Mouse (Mus musculus) forebrain, embryonic 14.5 days (tissue): Measurements from ENCODE around the gene Drd1. TPM values are rescaled to one million over a fixed set of nuclear protein-coding genes. Genes with fewer than 3 reads are reported as not detected.

Experiments used
- ATAC-seq: fragments of 200-750 bp; cut with Nextera tagmentation; 2 replicates; pipeline ENCODE4 v1.8.0; 2017; ENCODE audit warnings: mild to moderate bottlenecking, moderate library complexity
- DNase-seq: peaks from one replicate; pipeline ENCODE4 v3.0.0-alpha.2; 2015; ENCODE audit warnings: low spot score
- H3K27ac ChIP-seq: fragments of 300-500 bp; sonication (generic); 2 replicates; pipeline ENCODE4 v1.5.1; 2014; ENCODE audit warnings: low read depth, mild to moderate bottlenecking, control low read depth, low read length, moderate library complexity
- H3K27me3 ChIP-seq: fragments of 300-500 bp; sonication (generic); replicated peaks from 2 replicates; pipeline ENCODE4 v1.6.1; 2014; ENCODE audit warnings: low read length, control low read depth, mixed read lengths; ENCODE audit not compliant: control insufficient read depth, insufficient read depth
- H3K36me3 ChIP-seq: fragments of 300-500 bp; sonication (generic); 2 replicates; pipeline ENCODE4 v1.6.1; 2014; ENCODE audit warnings: low read length, control low read depth; ENCODE audit not compliant: control insufficient read depth, insufficient read depth
- H3K4me1 ChIP-seq: fragments of 300-500 bp; sonication (generic); 2 replicates; pipeline ENCODE4 v1.6.1; 2014; ENCODE audit warnings: antibody characterized with exemption, low read length, control low read depth; ENCODE audit not compliant: control insufficient read depth, insufficient read depth
- H3K4me2 ChIP-seq: fragments of 300-500 bp; sonication (generic); 2 replicates; pipeline ENCODE4 v1.6.1; 2014; ENCODE audit warnings: mild to moderate bottlenecking, control low read depth, low read length
- H3K4me3 ChIP-seq: fragments of 300-500 bp; sonication (generic); 2 replicates; pipeline ENCODE4 v1.5.1; 2014; ENCODE audit warnings: low read depth, low read length, control low read depth
- H3K9ac ChIP-seq: fragments of 300-500 bp; sonication (generic); 2 replicates; pipeline ENCODE4 v1.6.1; 2014; ENCODE audit warnings: mild to moderate bottlenecking, low read length, control low read depth, moderate library complexity
- H3K9me3 ChIP-seq: fragments of 300-500 bp; sonication (generic); replicated peaks from 2 replicates; pipeline ENCODE4 v1.6.1; 2016; ENCODE audit warnings: low read length, control low read depth, mixed read lengths; ENCODE audit not compliant: control insufficient read depth
- WGBS: fragments of 180-500 bp; shearing (Covaris S2); extraction: QIAGEN DNeasy Blood & Tissue Kit; methylation state at CpG from one replicate; pipeline ENCODE4 v1.1.7; 2014; 5-methylcytosine and 5-hydroxymethylcytosine counted together
- polyA plus RNA-seq: library from polyadenylated mRNA; unstranded; fragments of >200 nt; fragmentation: Nextera tagmentation; extraction: Ambion mirVana; gene quantifications from 2 replicates; pipeline ENCODE4 v1.2.1, GENCODE M21; 2014

Drd1 gene
- 5.1 and 8.3 TPM in 2 replicates for polyA plus RNA-seq

- Histone ChIP-seq H3K27ac (no peak within 1 kb of the TSS), H3K4me2 (peak within 1 kb of the TSS; percentile 97), H3K4me3 (peak within 1 kb of the TSS; percentile 43), H3K9me3 (no peaks in the 10 kb centered on the region), H3K9ac (peak within 1 kb of the TSS; percentile 53), H3K36me3 (no peaks in the 10 kb centered on the region), H3K27me3 (peaks cover 9% of the 10 kb centered on the region), H3K4me1 (peaks cover 7% of the 10 kb centered on the region)
- ATAC-seq (peak; percentile 89), DNase-seq (peak; percentile 72)
- 0% methylated on average over 31 of the region's 31 CpGs for WGBS
These were observed at the start of gene Drd1 for GRCm38 (mm10) chr13:54055448-54055861. Drd1 (minus strand) TSS chr13:54055705.

- no peaks in the 10 kb centered on the region for H3K9me3 ChIP-seq
- H3K4me3 ChIP-seq, result no peak overlapping the region
- H3K36me3 ChIP-seq, result peaks cover 22% of the 10 kb centered on the region
- no peak overlapping the region for H3K27ac ChIP-seq
- no peaks in the 10 kb centered on the region for H3K27me3 ChIP-seq
- no peaks in the 10 kb centered on the region for H3K4me1 ChIP-seq
- DNase-seq (no peak), ATAC-seq (no peak)
- no peak overlapping the region for H3K9ac ChIP-seq
- H3K4me2 ChIP-seq, result no peak overlapping the region
- WGBS, result 89% methylated on average over 10 of the region's 10 CpGs
These were observed 48.4 kb upstream of the Drd1 start for GRCm38 (mm10) chr13:54103866-54104265.

- Histone ChIP-seq H3K4me3 (no peak overlapping the region), H3K36me3 (peaks cover 25% of the 10 kb centered on the region), H3K4me2 (no peak overlapping the region), H3K9ac (no peak overlapping the region), H3K9me3 (no peaks in the 10 kb centered on the region), H3K4me1 (no peaks in the 10 kb centered on the region), H3K27ac (no peak overlapping the region), H3K27me3 (no peaks in the 10 kb centered on the region)
- ATAC-seq, result no peak
- 88% methylated on average over 3 of the region's 3 CpGs for WGBS
- DNase-seq, result no peak
These were observed 47.8 kb upstream of the Drd1 start for GRCm38 (mm10) chr13:54103271-54103670.

GRCm38 (mm10) chr13:54102061-54102460, 46.6 kb upstream of the Drd1 start:
- Histone ChIP-seq H3K36me3 (peaks cover 29% of the 10 kb centered on the region), H3K4me1 (no peaks in the 10 kb centered on the region), H3K4me2 (no peak overlapping the region), H3K27me3 (no peaks in the 10 kb centered on the region), H3K4me3 (no peak overlapping the region), H3K9ac (no peak overlapping the region), H3K9me3 (no peaks in the 10 kb centered on the region), H3K27ac (no peak overlapping the region)
- no peak for DNase-seq
- WGBS, result 92% methylated on average over 3 of the region's 3 CpGs
- ATAC-seq, result no peak

- no peak overlapping the region for H3K4me3 ChIP-seq
- H3K36me3 ChIP-seq, result peaks cover 27% of the 10 kb centered on the region
- no peak overlapping the region for H3K27ac ChIP-seq
- H3K27me3 ChIP-seq, result no peaks in the 10 kb centered on the region
- DNase-seq, result no peak
- H3K9ac ChIP-seq, result no peak overlapping the region
- 93% methylated on average over 15 of the region's 15 CpGs for WGBS
- no peaks in the 10 kb centered on the region for H3K9me3 ChIP-seq
- no peaks in the 10 kb centered on the region for H3K4me1 ChIP-seq
- ATAC-seq, result no peak
- no peak overlapping the region for H3K4me2 ChIP-seq
These were observed 45.7 kb upstream of the Drd1 start for GRCm38 (mm10) chr13:54101031-54101820.

GRCm38 (mm10) chr13:54097797-54098196, 42.3 kb upstream of the Drd1 start:
- ATAC-seq (no peak), DNase-seq (no peak)
- Histone ChIP-seq H3K4me2 (no peak overlapping the region), H3K27me3 (no peaks in the 10 kb centered on the region), H3K9ac (no peak overlapping the region), H3K9me3 (no peaks in the 10 kb centered on the region), H3K4me1 (no peaks in the 10 kb centered on the region), H3K4me3 (no peak overlapping the region), H3K36me3 (peaks cover 49% of the 10 kb centered on the region), H3K27ac (no peak overlapping the region)
- WGBS, result 93% methylated on average over 6 of the region's 6 CpGs

GRCm38 (mm10) chr13:54097227-54097626, 41.7 kb upstream of the Drd1 start:
- peaks cover 55% of the 10 kb centered on the region for H3K36me3 ChIP-seq
- no peak for DNase-seq
- 92% methylated on average over 4 of the region's 4 CpGs for WGBS

GRCm38 (mm10) chr13:54095721-54096120, 40.2 kb upstream of the Drd1 start:
- Histone ChIP-seq H3K36me3 (peaks cover 70% of the 10 kb centered on the region), H3K9ac (no peak overlapping the region), H3K4me3 (no peak overlapping the region), H3K27ac (no peak overlapping the region), H3K4me2 (no peak overlapping the region), H3K9me3 (no peaks in the 10 kb centered on the region), H3K4me1 (no peaks in the 10 kb centered on the region), H3K27me3 (no peaks in the 10 kb centered on the region)
- ATAC-seq (no peak), DNase-seq (no peak)
- WGBS, result 92% methylated on average over 8 of the region's 8 CpGs

More at GRCm38 (mm10) chr13:54097227-54097626, 41.7 kb upstream of the Drd1 start:
- Histone ChIP-seq H3K4me2 (no peak overlapping the region), H3K27ac (no peak overlapping the region), H3K4me1 (no peaks in the 10 kb centered on the region), H3K9ac (no peak overlapping the region), H3K27me3 (no peaks in the 10 kb centered on the region), H3K9me3 (no peaks in the 10 kb centered on the region), H3K4me3 (no peak overlapping the region)
- ATAC-seq, result no peak

GRCm38 (mm10) chr13:54094963-54095362, 39.5 kb upstream of the Drd1 start:
- 72% methylated on average over 6 of the region's 6 CpGs for WGBS
- Histone ChIP-seq H3K27ac (no peak overlapping the region), H3K27me3 (no peaks in the 10 kb centered on the region), H3K36me3 (peaks cover 75% of the 10 kb centered on the region), H3K9me3 (no peaks in the 10 kb centered on the region), H3K4me2 (no peak overlapping the region), H3K4me1 (no peaks in the 10 kb centered on the region), H3K4me3 (no peak overlapping the region), H3K9ac (no peak overlapping the region)
- ATAC-seq (no peak), DNase-seq (no peak)
